Mouse (Mus musculus): Measurements from ENCODE around the gene Gpsm1.

Gene Gpsm1

DNA sequence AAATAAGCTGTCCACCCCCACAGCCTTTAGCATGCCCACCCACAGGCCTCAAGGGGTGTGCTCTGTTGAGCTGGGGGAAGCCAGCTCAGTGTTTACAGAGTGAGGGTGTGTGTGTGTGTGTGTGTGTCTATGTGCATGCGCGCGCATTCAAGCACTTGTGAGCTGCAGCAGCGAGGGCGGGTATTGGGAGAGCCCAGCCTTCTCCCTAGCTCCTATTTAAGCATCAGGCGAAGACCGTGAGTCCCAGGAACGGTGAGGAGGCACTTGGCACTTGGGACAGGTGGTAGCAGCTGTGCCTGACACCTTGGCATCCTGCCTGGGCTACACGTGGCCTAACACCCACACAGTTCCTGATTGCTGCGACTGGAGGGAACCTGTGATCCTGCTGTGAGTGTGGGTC lies 26.7 kb downstream of the Gpsm1 start:
- DNase-seq = peak; percentile 85

DNA sequence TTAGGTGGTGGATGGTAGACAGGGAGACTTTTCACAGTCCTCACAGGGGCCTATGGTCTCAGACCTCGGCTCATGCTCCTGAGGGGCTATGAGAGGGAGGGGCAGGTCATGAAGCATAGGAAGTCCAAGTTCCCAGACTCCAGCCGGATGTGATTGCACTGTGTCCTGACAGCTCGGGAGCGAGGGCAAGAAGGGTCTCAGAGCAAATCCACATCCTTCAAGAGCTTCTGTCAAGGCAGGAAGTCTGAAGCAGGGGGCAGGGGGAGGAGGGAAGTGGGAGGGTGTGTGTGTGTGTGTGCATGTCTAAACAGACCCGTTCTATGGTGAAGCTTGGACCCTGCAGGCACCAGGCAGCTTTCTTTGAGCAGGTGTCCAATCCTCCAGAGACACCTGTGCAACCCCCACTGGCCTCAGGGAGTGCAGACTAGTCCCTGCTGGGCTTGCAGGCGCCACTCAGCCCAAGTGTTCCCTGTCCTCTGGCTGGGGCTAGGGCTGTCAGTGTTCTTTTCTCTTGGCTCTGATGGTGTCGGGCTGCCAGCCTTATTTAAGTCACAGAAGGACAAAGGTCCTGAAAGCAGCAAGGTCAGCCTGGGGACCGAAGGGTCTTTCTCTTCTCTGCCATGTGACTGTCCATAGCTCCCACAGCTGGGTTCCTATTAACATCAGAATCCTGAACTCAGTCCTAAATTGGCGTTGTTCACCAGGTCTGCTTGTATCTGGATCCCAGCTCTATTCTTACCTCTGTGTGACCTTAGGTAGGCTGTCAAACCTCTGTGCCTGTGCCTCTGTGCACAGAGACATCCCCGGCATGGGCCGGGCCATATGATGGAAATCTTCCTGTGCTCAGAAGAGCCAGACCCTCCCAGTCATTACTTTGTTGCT lies 27.5 kb downstream of the Gpsm1 start:
- no peak for DNase-seq

- DNase-seq = peak; percentile 27
Observed at GRCm38 (mm10) chr2:26348241-26348640, 32.9 kb downstream of the Gpsm1 start.

GRCm38 (mm10) chr2:26351358-26352290 lies 36.3 kb downstream of the Gpsm1 start, which contains the start of gene Dnlz:
Dnlz (minus strand) TSS chr2:26352110.
- peak; percentile 93 for DNase-seq

DNA sequence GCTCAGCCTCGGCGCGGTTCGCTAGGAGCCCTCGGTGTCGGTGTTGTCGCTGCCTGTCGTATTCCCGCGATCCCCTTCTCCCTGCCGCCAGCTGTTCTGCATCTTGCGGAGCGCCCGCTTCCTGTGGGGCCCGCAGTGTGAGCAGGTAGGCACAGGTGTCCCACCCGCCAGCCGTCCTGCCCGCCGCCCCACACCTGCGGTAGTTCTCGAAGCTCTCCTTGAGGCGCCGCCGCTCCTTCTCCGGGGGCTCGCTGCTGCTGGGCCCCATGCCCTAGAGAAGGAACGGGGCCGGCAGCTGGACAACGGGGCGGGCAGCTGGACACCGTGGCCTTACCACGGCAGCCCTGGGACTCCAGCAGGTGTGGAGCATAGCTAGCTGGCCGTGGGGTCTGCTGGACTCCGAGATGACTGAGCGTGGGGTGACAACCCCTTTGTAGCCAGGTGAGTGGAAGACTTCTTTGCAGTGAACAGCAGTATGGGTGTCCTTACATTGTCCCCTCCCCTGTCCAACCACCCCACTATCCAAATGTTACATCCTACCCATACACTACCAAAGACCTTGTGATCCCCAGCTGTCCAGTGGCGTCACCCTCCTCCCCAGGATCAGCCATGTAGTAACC lies 37.1 kb downstream of the Gpsm1 start:
- peak; percentile 73 for DNase-seq

GRCm38 (mm10) chr2:26353066-26353980 lies 38.0 kb downstream of the Gpsm1 start:
- peak; percentile 70 for DNase-seq

GRCm38 (mm10) chr2:26354401-26354800 lies 39.1 kb downstream of the Gpsm1 start:
- peak; percentile 33 for DNase-seq

DNA sequence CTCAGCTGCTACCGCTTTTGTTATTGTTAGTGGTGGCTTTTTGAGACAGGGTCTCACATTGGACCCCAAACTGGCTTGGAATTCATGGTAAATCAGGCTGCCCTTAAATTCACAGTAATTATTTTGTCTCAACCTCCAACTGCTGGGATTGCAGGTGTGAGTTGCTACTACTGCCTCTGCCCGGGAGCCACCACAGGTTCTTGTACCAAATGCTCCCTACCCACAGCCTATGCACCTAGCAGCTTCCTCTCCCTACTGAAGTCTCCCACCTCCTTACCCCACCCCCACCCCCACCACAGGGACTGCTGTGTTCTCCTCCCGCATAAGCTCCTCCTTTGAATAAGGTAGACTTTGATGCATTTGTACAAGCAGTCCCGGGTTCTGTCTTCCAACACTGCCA lies 40.9 kb downstream of the Gpsm1 start:
- no peak for DNase-seq

- DNase-seq = peak; percentile 21
Observed at GRCm38 (mm10) chr2:26356678-26357077, 41.4 kb downstream of the Gpsm1 start.

- no peak for DNase-seq
Observed at GRCm38 (mm10) chr2:26357484-26357883, 42.2 kb downstream of the Gpsm1 start.

- peak; percentile 48 for DNase-seq
Observed at GRCm38 (mm10) chr2:26358667-26359320, 43.5 kb downstream of the Gpsm1 start.

- peak; percentile 36 for DNase-seq
Observed at GRCm38 (mm10) chr2:26359983-26360382, 44.7 kb downstream of the Gpsm1 start.

- no peak for DNase-seq
Observed at GRCm38 (mm10) chr2:26360772-26361171, 45.5 kb downstream of the Gpsm1 start, which contains the start of gene Card9. Card9 (minus strand) TSS chr2:26360918.

- DNase-seq = no peak
Observed at GRCm38 (mm10) chr2:26362991-26363390, 47.7 kb downstream of the Gpsm1 start.

DNA sequence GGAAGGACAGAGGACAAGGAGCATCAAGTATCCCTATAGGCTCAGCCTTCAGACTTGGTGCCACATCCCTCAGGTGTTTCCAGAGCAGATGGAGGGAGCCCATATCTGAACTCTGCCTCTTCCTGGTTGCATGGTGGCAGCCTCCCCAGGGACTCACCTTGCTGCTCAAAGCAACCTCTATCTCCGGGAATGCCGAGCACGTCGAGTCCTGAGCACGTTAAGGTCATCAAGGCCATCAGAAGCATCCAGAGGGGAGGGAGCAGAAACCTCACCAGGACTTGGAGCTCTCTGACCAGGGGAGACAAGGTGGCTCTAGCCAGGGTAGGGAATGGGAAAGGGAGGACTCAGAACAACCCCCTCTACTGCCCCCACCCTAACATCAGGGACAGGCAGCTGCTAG lies 48.2 kb downstream of the Gpsm1 start:
- no peak for DNase-seq

- DNase-seq = peak; percentile 75
Observed at GRCm38 (mm10) chr2:26364738-26365465, 49.6 kb downstream of the Gpsm1 start.

GRCm38 (mm10) chr2:26367911-26368310 lies 52.6 kb downstream of the Gpsm1 start:
- no peak for DNase-seq

- DNase-seq = no peak
Observed at GRCm38 (mm10) chr2:26368572-26368971, 53.3 kb downstream of the Gpsm1 start.

- no peak for DNase-seq
Observed at GRCm38 (mm10) chr2:26372396-26372795, 57.1 kb downstream of the Gpsm1 start.

DNA sequence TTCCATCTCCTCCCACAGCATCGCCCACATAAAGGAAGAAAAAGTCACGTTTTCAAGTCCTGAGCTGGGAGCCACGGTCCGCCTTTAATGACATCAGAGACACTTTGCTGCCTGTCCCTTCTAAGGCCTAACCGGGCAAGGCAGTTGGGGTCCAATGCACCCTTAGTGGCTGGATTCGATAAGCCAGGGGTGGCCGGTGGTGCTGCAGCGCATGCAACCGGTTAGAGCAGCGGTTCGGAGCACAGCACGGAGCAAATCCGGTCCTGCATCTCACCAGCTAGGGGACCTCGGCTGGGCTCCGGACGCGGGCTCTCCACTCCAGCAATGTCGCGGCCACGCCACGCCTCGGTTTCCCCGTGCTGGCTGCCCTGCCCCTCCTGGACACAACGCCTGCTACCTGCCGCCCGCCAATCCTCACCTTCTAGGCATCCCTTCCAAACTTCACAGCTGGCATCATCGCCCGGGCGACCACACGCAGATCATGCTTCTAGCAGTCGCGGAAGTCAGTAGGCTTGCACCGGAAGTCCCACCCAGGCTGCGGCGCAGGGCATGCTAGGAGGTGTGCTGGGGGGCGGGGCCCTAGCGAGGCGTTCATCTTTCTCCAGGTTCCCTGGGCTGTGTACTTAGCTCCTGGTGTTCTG lies 64.9 kb downstream of the Gpsm1 start, which contains the start of gene Snapc4:
Snapc4 (minus strand) TSS at position 523 of the 641 bp plus-strand sequence.
- peak; percentile 82 for DNase-seq
